Mouse (Mus musculus) layer of hippocampus, adult 2 months (tissue): ENCODE data around the gene Trip10. TPM values are rescaled to one million over a fixed set of nuclear protein-coding genes. Genes with fewer than 3 reads are reported as not detected.
"Not testable (repeated sequence)": the region's sequence is repeated elsewhere in the genome, so short reads cannot be mapped to it uniquely, and the experiment has no call there.

ENCODE experiments used
- DNase-seq, 2 experiments: peaks; one replicate each; pipeline ENCODE4 v3.0.0; 2022; ENCODE audit warnings: low spot score in 2 of 2
- H3K27ac ChIP-seq: fragments of 200-600 bp; 2 replicates; pipeline ENCODE4 v1.8.1; 2022
- H3K4me3 ChIP-seq: fragments of 200-600 bp; 2 replicates; pipeline ENCODE4 v1.8.1; 2022; ENCODE audit warnings: mild to moderate bottlenecking
- CTCF ChIP-seq: fragments of 200-600 bp; conservative IDR thresholded peaks from 2 replicates; pipeline ENCODE4 v1.8.1; 2022; ENCODE audit warnings: antibody characterized with exemption, mild to moderate bottlenecking, moderate library complexity
- total RNA-seq, 2 experiments: library from RNA; stranded (reverse); gene quantifications; 2 replicates each; pipeline ENCODE4 v1.2.3; 2021

Trip10 gene
- total RNA-seq, 2 experiments from 2014 or later = 8.2 to 9.8 TPM

DNA sequence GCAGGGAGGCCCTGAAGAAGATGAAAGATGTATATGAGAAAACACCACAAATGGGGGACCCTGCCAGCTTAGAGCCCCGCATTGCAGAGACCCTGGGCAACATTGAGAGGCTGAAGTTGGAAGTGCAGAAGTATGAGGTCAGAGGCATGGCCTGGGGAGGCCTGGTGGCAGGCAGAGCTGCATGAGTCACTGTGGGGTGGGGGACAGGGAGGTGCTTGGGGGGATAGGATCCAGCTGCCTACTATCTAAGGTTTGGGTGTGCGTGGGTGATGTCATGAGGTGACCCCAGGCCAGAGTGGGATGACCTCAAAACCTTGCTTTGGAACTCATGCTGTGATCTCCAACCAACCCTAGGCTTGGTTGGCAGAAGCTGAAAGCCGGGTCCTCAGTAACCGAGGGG, 12.0 kb downstream of the Trip10 start:
- H3K27ac ChIP-seq = no peak overlapping the region
- H3K4me3 ChIP-seq = no peak overlapping the region
- no peak for DNase-seq
- no peak for TF ChIP-seq CTCF

DNA sequence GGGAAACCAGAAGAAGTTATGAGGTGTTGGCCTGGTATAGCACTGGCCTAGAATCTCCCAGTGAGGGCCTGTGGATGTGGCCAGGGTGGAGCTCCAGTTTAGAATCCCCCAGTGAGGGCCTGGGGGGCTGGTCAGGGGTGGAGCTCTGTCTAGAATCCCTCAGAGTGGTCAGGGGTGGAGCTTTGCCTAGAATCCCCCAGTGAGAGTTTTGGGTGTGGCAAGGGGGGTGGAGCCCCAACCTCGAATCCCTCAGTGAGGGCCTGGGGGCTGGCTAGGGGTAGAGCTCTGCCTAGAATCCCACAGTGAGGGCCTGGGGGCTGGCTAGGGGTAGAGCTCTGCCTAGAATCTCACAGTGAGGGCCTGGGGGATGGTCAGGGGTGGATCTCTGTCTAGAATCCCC, 12.5 kb downstream of the Trip10 start:
- no peak for TF ChIP-seq CTCF
- DNase-seq = no peak
- Histone ChIP-seq H3K27ac (no peak overlapping the region), H3K4me3 (no peak overlapping the region)

DNA sequence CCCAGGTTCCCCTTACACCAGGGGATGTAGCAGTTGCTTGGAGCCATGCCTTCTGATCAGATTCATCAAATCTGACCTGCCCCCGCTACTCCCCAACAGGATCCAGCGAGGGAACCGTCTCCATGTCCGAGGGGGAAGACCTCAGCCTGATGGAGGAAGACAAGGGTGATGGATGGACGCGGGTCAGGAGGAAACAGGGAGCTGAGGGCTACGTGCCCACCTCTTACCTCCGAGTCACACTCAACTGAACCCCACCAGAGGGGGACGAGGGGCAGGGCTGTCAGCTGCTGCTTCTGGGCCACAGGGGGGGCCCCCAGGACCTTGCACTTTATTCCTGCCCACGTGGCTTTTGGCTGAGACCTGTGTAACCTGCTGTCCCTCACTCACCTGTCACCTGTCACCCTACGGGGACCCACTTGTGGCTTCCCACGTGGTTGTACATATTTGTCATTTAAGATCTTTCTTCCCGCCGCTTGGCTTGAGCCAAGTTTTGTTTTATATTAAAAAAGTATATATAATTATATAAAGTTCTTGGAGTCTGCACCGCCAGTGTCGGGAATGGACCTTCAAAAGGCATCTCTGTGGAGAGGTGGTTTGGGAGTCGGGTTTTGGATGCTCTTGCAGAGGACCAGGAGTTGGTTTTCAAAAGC, 13.8 kb downstream of the Trip10 start:
- DNase-seq = no peak
- TF ChIP-seq CTCF = no peak
- Histone ChIP-seq H3K27ac (no peak overlapping the region), H3K4me3 (no peak overlapping the region)

DNA sequence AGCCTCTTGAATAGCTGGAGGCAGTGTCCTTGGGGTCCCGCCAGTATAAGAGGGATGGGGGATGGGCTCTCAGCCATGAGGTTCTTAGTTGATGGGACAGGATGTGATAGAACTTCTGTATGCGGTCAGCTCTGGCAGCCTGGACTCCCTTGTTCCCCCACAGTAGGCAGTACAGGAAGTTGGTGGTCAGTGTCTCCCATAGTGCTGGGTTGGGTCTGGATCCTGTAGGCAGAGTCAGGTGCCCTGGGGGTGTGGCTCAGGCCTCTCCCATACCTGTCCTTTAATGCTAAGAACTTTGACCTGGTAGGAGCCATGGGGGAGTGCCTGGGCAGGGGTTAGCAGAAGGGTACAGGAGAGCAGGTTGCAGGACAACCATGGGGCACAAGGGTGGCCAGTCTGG, 14.9 kb downstream of the Trip10 start:
- no peak for TF ChIP-seq CTCF
- DNase-seq = no peak
- no peak overlapping the region for H3K4me3 ChIP-seq

DNA sequence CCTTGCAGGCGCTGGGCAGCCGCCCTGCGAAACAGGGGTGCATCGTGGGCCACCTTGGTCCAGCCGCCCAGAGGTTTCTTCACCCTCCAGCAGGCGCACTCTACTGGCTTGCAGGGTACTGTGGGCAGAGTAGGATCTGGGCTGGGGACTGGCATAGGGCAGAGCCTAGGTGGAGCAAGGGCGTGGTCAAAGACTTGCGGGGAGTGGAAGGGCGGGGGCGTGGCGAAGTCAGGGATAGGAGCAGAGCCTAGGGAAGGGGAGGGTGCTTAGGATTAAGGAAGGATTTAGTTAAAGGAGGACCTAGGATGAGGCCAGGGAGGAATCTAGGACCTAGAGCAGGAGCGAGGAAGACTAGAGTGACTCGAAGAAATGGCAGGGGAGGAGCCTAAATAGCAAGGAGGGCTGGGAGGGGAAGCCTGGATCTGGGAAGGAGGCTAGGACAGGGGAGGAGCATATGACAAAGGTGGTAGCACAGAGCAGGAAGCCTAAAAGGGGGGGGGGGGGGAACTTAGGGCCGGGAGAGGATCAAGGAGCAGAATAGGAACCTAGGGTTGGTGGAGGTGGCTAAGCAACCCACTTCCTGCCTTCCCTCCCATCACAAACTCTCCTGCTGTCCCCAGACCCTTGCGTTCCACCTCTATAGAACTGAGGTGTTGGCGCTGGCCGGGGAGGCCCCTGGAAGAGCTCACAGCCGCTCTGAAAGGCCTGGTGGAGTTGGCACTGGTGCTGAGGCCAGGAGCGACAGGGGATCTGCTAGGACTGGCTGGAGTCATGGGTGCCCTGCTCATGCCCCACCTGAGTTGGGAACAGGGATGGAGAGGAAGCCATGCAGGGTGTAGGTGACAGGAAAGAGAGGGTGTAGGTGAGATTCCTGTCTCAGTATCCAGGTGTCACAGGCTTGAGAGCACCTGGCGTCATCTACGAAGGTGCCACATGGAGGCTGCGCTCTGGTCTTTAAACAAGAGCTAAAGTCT, 16.0 kb downstream of the Trip10 start:
- Histone ChIP-seq H3K27ac (no peak overlapping the region), H3K4me3 (no peak overlapping the region)
- DNase-seq = peak in 1 of 2 experiments; percentile 23
- no peak for TF ChIP-seq CTCF

More for the DNA sequence above, 14.9 kb downstream of the Trip10 start:
- no peak overlapping the region for H3K27ac ChIP-seq

DNA sequence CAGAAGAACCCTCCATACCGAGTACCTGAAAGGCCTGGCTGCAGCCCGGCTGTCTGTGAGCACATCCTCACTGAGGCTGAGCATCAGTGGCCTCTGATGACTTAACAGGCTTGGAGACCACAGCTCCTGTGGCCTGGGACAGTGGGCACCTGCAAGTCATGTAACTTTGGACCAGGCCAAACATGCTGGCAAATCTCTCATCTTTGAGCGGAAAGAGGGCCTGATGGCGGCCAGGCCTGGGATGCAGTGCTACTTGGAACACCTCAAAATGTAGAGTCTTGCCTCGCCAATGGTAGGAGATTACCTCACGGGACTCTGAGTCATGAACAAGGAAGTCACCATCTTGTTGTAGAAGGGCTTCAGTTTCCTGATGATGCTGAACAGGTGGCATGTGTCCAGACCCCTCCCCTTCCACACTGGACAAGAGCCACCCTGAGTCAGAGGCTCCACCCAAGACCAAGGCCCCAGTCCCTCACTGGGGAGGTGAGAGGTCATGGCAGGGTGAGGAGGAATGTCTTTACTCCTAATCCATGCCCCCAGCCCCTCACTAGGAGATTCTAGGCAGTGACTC, 18.4 kb downstream of the Trip10 start:
- no peak for DNase-seq
- Histone ChIP-seq H3K4me3 (no peak overlapping the region), H3K27ac (no peak overlapping the region)
- TF ChIP-seq CTCF = no peak

DNA sequence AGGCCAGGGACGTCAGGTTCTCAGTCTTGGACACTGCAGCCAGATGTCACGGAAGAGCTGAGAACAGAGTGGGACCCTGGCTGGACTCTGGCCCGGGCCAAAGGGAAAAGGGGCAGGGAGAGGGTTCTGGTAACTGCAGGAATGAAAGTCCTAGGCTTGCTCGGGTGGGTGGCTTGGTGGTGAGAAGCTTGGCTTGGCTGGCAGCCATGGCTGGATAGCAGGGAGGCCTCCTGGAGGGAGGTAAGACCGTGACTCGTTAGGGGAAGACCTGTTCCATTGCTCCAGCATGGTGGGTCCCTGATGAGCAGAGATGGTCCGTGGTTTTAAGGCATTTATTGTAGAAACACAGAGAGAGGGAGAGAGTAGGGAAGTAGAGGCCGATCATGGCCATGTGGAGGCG, 22.0 kb downstream of the Trip10 start:
- no peak overlapping the region for H3K27ac ChIP-seq
- no peak for DNase-seq
- no peak overlapping the region for H3K4me3 ChIP-seq
- no peak for TF ChIP-seq CTCF

DNA sequence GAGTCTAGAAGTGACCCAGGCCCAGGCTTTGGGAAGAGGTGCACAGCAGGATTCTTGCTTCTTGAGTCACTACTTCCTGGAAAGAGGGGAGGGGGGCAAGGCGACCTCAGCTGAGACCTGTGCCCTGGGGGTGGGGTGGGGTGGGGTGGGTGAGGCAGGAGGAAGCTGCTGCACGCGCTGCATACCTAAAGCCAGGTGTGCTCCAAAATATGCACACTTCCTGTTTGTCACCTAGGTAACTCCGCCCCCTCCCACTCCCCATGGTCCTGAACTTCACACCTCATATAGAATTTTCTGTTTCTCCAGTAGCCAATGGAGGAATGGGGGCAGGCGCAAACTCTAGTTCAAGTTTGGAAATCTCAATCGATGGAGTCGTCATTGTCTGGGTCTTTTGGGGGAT, 24.6 kb downstream of the Trip10 start:
- Histone ChIP-seq H3K27ac (no peak overlapping the region), H3K4me3 (no peak overlapping the region)
- no peak for TF ChIP-seq CTCF
- DNase-seq = no peak

DNA sequence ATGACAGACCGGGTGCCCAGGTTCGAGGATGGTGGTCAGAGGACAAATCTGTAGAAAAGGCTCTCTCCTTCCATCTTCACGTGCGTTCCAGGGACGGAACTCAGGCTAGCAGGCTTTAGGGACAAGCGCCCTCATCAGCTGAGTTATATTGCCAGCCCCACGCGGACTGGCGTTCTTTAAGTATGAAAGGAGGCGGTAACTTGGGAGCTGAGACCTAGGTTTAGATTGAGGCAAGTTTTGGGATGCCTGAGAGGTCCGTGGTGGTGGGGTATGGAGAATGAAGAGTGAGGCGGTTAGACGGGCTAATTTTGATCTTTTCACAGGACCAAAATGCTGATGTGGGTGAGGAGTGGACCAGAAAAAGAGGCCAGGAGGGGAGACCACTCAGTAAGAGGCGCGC, 25.4 kb downstream of the Trip10 start:
- no peak for TF ChIP-seq CTCF
- no peak for DNase-seq
- H3K27ac ChIP-seq = peak overlapping the region; percentile 81; the same call in 1 of the 2 replicates
- peak overlapping the region; percentile 68 for H3K4me3 ChIP-seq

DNA sequence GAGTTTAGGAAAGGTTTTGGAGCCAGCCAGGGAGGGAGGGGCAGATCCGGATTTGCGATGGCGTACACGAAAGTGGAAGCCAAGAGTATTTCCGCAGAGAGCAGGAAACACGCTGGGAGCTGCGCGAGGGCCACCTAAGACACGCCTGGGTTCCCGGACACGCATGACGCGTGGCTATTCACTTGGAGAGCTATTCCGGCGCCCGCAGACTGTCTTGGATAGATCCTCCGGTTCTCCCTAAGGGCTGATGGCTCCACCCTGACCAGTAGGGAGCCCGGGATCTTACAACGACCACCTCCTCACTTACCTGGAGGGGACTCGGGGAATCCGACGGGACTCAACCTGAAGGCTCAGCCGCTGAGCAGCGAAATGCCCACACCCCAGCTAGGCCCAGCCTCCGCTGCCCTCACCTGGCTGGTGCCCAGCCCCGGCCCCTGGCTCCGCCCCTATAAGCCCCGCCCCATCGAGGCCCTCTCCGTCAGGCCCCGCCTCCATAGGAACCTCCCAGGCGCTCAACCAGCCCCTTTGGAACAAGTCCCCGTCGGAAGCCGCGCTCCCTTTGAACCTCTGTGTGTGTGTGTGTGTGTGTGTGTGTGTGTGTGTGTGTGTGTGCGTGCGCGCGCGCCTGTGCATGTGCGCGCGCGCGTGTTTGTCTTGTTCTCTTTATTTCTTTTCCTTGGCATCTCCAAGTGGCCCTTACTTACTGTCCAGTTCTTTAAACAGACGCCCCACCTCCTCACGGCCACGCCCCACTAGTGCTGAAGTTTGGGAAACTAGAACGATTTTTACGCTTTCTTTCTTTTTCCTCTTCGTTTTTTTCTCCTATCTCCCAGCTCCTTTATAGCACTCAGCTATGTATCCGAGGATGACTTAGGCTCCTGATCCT, 26.1 kb downstream of the Trip10 start:
- H3K4me3 ChIP-seq = peak overlapping the region; percentile 68
- H3K27ac ChIP-seq = peak overlapping the region; percentile 81
- DNase-seq = peak; percentile 46 to 62
- TF ChIP-seq CTCF = no peak

DNA sequence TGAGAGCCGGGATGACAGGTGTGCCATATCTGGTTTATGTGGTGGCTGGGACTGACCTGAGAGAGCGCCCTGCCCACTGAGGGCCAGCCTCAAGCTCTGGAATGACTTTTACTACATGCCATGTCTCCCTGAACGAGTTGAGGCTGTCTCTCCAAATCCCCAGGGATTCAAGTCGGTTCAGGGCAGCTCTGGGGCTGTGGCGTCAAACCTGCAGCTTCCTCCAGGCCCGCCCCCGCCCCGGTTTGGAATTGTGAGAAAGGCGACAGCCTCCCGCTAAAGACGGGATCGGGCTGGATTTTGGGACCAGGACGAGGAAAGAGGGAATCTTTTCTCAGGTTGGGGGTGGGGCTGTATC, 26.7 kb downstream of the Trip10 start:
- H3K4me3 ChIP-seq = peak overlapping the region; percentile 68
- DNase-seq = no peak
- peak overlapping the region; percentile 77; the same call in 1 of the 2 replicates for H3K27ac ChIP-seq
- TF ChIP-seq CTCF = no peak

DNA sequence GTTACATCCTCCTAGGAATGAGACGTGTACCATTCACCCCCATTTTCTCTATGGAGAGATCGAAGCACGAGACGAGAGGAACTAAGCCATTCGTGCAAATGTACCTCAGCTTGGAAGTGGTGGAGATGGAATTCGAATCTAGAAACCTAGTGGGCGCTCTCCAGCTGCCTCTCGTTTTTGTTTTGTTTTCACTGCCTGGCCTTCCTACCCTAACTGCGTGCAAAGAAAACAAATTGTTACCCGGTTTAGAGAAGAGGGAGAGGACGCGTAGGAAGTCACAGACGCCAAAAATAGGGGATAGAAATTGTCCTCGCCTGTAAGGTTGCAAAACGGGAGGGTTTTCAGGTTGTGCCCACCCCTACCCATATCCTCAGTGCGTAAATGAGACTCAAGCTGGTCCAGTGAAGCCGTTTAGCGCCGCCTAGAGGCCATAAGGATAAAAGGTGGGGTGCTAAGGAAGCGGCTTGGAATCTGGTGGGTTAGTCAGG, 27.4 kb downstream of the Trip10 start:
- peak; percentile 61 to 75 for DNase-seq
- H3K4me3 ChIP-seq = peak overlapping the region; percentile 68
- peak; percentile 93 for TF ChIP-seq CTCF
- H3K27ac ChIP-seq = peak overlapping the region; percentile 77

DNA sequence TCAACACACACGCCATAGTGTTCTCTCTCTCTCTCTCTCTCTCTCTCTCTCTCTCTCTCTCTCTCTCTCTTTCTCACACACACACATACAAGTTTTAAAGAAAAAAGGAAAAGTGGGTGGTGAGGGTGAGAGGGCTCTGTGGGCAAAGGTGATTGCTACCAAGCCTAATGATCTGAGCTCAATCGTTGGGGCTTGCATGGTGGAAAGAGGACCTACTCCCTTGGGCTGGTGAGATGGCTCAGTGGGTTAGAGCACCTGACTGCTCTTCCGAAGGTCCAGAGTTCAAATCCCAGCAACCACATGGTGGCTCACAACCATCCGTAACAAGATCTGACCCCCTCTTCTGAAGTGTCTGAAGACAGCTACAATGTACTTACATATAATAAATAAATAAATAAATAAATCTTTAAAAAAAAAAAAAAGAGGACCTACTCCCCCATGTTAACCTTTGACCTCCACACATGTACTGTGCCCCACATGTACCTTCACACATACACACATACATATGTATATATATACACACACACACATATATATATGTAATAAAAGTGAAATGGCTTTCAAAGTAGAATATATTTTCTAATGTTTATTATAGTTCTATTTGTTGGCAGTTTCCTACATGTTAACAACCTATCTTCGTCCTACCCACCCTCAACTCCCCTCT, 28.5 kb downstream of the Trip10 start:
- DNase-seq, H3K27ac ChIP-seq, H3K4me3 ChIP-seq: not testable (repeated sequence)
